Mouse (Mus musculus): ENCODE results near the gene Pnp2.

Gene Pnp2

DNA sequence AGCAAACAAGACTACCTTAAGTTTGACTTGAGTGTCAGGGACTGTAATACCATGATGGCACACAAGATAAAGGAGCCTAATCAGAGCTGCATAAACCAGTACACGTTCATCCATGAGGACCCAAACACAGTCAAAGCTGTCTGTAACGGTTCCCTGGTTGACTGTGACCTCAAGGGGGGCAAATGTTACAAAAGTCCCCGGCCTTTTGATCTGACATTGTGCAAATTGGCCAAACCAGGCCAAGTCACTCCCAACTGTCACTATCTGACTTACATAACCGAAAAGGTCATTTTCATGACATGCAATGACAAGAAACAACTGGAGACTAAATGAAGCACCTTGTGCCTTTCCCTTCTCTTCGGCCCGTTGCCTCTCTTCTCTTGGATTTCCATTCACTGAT is 53.8 kb downstream of the Pnp2 start:
- DNase-seq (ENCODE audit: low spot score) = no peak

All from embryo, embryonic 10.5 days (tissue).